Mouse (Mus musculus) adrenal gland, postnatal 36 days (tissue): Measurements from ENCODE around the gene Gm28269. TPM values are rescaled to one million over a fixed set of nuclear protein-coding genes. Genes with fewer than 3 reads are reported as not detected.
A peak's percentile ranks its signal among the peaks of the same experiment; 100 is the strongest.

Source experiments
- DNase-seq, 2 experiments: peaks; one replicate each; pipeline ENCODE4 v3.0.0; 2021; ENCODE audit warnings: mixed read lengths in 1 of 2
- long read RNA-seq, 2 experiments: library from polyadenylated mRNA; stranded (forward); transcript quantifications; one replicate each; pipeline ENCODE4 v2.0.0; 2021; ENCODE audit warnings: borderline sequencing depth in 2 of 2
- total RNA-seq, 2 experiments: library from RNA; stranded (reverse); gene quantifications; 2 replicates each; pipeline ENCODE4 v1.2.3; 2021

Gm28269 gene
- not detected for total RNA-seq
- long read RNA-seq, experiment 1, result 0 reads
- long read RNA-seq, experiment 2, result 0 reads

DNA sequence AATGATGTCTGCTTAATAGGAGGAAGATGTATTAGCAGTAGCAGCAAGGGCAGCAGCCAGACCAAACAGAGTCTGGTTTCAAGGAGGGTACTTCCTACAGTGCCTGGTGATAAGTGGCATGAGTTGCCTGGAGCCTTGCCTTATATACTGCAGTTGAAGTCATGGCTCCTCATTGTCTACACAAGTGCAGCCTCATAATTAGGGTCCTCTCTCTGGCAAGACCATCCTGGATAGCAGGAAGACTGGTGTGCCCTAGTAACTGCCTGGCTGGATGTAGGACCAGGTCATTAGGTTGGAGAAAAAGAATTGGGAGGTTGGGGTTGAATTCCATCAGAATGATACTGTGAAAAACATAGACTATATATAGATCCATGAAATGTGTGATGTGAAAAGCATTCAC is at the start of gene Gm28269:
TSS of gene Gm28269 (minus strand) at position 101 of the 400 bp plus-strand sequence.
- no peak for DNase-seq

DNA sequence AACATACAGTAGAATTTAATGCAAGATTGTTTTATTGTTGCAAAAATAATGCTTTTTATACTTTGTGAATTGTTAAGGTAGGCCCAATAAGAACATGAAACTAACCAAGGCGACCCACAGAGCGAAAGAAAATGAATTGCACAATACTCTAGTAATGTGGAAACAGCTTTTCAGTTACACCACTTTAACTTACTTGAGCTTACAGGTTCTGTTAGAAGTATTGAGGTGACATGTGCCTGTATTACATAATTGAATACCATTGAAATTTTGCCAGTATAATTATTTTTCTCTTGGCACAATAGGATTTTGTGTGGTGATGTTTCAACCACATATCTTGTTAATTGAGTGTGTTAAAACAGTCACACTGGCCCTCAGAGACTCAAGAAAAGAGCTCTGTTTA is 28.0 kb downstream of the Gm28269 start:
- DNase-seq, result no peak

DNA sequence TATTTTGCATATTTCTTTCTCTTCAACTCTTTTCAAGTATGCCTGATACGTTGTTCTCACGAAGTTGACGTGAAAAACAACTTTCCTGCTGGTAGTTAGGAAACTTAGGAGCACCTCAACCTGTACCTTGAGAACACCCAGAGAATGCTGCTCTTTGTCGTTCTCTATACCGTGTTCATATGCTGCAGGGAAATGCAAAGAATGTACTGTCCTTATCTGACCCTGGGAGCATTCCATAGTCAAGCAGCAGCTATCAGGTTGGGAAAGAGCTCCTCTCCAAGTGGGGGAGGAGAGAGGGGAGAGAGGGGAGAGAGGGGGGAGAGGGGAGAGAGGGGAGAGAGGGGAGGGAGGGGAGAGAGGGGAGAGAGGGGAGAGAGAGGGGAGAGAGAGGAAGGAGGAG is 29.6 kb downstream of the Gm28269 start:
- DNase-seq, result no peak

DNA sequence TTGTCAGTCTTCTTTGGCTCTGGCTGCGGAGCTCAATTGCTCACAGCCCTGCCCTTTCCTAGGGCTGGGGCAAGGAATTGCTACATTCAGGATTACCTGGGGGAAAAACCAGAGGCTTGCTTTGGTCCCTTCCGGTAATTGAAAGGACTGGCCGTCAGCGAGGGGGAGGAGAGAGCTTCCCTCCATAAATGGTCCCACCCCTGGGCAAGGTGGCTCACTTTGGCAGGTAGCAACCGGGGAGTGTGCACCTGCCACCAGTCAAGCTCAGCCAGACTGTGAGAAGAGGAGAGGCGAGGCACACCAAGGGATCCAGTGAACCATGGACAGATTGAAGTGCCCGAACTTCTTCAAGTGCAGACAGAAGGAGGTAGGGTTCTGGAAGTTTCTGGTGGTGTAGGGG is 30.1 kb downstream of the Gm28269 start, which contains the start of gene Slc6a14:
TSS of gene Slc6a14 (plus strand) at position 68 of the 400 bp plus-strand sequence.
- DNase-seq, result peak in 1 of 2 experiments; percentile 1

- DNase-seq, result no peak
Observed at GRCm38 (mm10) chrX:21704470-21704869, 40.4 kb downstream of the Gm28269 start.

GRCm38 (mm10) chrX:21701646-21702045 is 43.3 kb downstream of the Gm28269 start:
- no peak for DNase-seq

DNA sequence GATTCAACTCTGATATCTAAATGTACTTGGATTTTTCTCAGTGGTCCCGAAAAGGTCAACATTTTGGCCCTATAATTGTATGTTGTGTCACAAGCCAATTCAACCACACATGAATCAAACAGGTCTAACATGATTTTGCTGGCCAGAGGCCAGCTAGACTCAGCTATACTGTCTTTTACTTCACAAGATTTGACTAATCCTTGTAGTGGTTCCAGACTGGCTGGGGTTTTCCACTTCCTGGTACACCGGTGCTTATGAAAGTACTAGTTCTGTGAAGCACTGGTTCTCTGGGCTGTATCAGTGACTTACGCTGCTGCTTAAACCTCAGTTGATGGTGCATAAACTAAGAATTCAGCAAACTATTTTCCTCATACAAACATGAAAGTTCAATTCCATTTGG is 49.2 kb downstream of the Gm28269 start:
- no peak for DNase-seq

GRCm38 (mm10) chrX:21695220-21695619 is 49.7 kb downstream of the Gm28269 start:
- DNase-seq, result no peak

Other genes with a start within 250 kb of the Gm28269 start
- gene Slc6a14, start 30.2 kb downstream of the Gm28269 start, total RNA-seq, result under 1 TPM; 0.49 to 0.96 TPM